Mouse (Mus musculus) E14TG2a.4 (cell line): ENCODE data around the gene Dnajc3.

Experiments used
- H3K27me3 ChIP-seq: 2 replicates; pipeline ENCODE4 v1.6.1; 2014; ENCODE audit warnings: low read length, control low read depth; ENCODE audit not compliant: insufficient read depth
- H3K36me3 ChIP-seq: 2 replicates; pipeline ENCODE4 v1.6.1; 2014; ENCODE audit warnings: low read length, control low read depth; ENCODE audit not compliant: insufficient read depth
- H3K4me1 ChIP-seq: replicated peaks from 2 replicates; pipeline ENCODE4 v1.6.1; 2014; ENCODE audit warnings: low read depth, low read length, control low read depth
- H3K4me3 ChIP-seq: replicated peaks from 2 replicates; pipeline ENCODE4 v1.5.1; 2014; ENCODE audit warnings: mild to moderate bottlenecking, low read length
- H3K9me3 ChIP-seq: 2 replicates; pipeline ENCODE4 v1.6.1; 2014; ENCODE audit warnings: low read length, control low read depth
- CTCF ChIP-seq: conservative IDR thresholded peaks from 2 replicates; pipeline ENCODE4 v1.5.1; 2014; ENCODE audit warnings: low read length
- NANOG ChIP-seq: IDR thresholded peaks from 2 replicates; pipeline ENCODE4 v1.6.1; 2014; ENCODE audit warnings: borderline replicate concordance, low read length, mixed read lengths
- POU5F1 ChIP-seq: IDR thresholded peaks from 2 replicates; pipeline ENCODE4 v1.6.1; 2014; ENCODE audit warnings: low read length, borderline replicate concordance

Gene Dnajc3

GRCm38 (mm10) chr14:118924673-118925615, 12.8 kb upstream of the Dnajc3 start, which contains the start of gene Dzip1:
Gene Dzip1 (minus strand): TSS chr14:118925460.
- H3K36me3 ChIP-seq: peaks cover 18% of the 10 kb centered on the region
- TF ChIP-seq POU5F1 (no peak), CTCF (no peak), NANOG (no peak)
- H3K4me3 ChIP-seq: peak within 1 kb of the TSS; percentile 84

GRCm38 (mm10) chr14:118928565-118928964, 9.2 kb upstream of the Dnajc3 start:
- Histone ChIP-seq H3K36me3 (no peaks in the 10 kb centered on the region), H3K27me3 (peaks cover 10% of the 10 kb centered on the region), H3K9me3 (no peaks in the 10 kb centered on the region), H3K4me1 (peaks cover 26% of the 10 kb centered on the region), H3K4me3 (no peak overlapping the region)
- no peak for TF ChIP-seq POU5F1
- no peak for TF ChIP-seq CTCF
- no peak for TF ChIP-seq NANOG

More at GRCm38 (mm10) chr14:118924673-118925615, 12.8 kb upstream of the Dnajc3 start, which contains the start of gene Dzip1:
- Histone ChIP-seq H3K4me1 (peaks cover 41% of the 10 kb centered on the region), H3K9me3 (no peaks in the 10 kb centered on the region), H3K27me3 (peaks cover 32% of the 10 kb centered on the region)

DNA sequence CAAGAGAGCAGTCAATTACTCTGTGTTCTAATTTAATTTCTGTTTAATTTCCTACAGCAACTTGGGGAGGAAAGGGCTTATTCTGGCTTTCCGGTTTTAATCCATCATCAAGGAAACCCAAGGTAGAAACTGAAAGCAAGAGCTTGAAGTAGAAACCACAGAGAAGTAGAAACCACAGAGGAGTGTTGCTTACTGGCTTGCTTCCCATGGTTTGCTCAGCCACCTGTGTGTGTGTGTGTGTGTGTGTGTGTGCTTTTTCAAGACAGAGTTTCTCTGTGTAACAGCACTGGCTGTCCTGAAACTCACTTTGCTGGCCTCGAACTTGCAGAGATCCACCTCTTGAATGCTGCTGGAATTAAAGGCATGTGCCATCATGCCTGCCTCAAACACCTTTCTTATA, 8.0 kb upstream of the Dnajc3 start:
- no peak for TF ChIP-seq NANOG
- TF ChIP-seq CTCF: no peak
- TF ChIP-seq POU5F1: no peak
- no peaks in the 10 kb centered on the region for H3K9me3 ChIP-seq
- peaks cover 5% of the 10 kb centered on the region for H3K27me3 ChIP-seq
- no peaks in the 10 kb centered on the region for H3K36me3 ChIP-seq
- no peak overlapping the region for H3K4me3 ChIP-seq
- peaks cover 17% of the 10 kb centered on the region for H3K4me1 ChIP-seq

GRCm38 (mm10) chr14:118930777-118931176, 7.0 kb upstream of the Dnajc3 start:
- peaks cover 15% of the 10 kb centered on the region for H3K4me1 ChIP-seq
- H3K36me3 ChIP-seq: no peaks in the 10 kb centered on the region
- TF ChIP-seq POU5F1 (no peak), NANOG (no peak), CTCF (no peak)
- peaks cover 7% of the 10 kb centered on the region for H3K27me3 ChIP-seq
- no peaks in the 10 kb centered on the region for H3K9me3 ChIP-seq
- no peak overlapping the region for H3K4me3 ChIP-seq

DNA sequence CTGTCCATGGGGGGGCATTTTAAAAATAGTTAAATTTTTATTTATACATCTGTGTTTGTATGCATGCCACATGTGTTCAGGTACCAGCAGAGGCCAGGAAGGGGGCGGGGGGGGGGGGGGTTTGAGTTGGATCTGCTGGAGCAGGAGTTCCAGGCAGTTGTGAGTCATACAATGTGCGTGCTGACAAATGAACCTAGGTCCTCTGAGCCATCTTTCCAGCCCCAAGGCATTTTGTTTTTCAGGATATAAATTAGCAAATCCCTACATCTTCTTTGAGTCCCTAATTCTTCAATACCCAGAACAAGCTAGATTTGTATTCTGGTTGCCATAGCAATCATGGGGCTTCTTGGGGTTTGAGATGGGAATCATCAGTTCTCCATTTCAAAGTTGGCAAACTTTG, 6.6 kb upstream of the Dnajc3 start:
- Histone ChIP-seq H3K36me3 (no peaks in the 10 kb centered on the region), H3K4me1 (peaks cover 11% of the 10 kb centered on the region), H3K27me3 (peaks cover 11% of the 10 kb centered on the region), H3K9me3 (no peaks in the 10 kb centered on the region), H3K4me3 (no peak overlapping the region)
- TF ChIP-seq POU5F1: no peak
- TF ChIP-seq CTCF: no peak
- TF ChIP-seq NANOG: no peak

GRCm38 (mm10) chr14:118932956-118933355, 4.8 kb upstream of the Dnajc3 start:
- TF ChIP-seq NANOG (no peak), POU5F1 (no peak), CTCF (no peak)
- no peaks in the 10 kb centered on the region for H3K36me3 ChIP-seq
- H3K27me3 ChIP-seq: peaks cover 19% of the 10 kb centered on the region
- no peaks in the 10 kb centered on the region for H3K9me3 ChIP-seq
- H3K4me1 ChIP-seq: peaks cover 11% of the 10 kb centered on the region
- no peak overlapping the region for H3K4me3 ChIP-seq

DNA sequence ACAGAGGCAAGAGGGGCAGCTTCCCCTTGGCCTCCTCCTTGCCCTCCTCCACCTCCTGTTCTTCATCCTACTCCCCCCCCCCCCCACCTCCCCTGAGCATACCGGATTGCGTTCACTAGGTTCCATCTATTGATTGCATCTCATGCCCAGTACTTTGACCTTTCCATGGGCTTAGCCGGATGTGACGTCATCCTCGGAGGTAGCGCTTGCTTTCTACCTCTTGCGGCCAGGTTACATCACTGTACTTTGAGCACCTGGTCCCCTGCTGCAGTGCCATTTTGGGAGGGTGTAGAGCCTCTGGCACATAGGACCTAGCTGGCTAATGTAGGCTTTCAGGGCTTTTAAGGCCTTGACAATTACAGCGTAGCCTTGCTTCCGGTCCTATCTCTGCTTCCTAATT, 3.1 kb upstream of the Dnajc3 start:
- H3K9me3 ChIP-seq: no peaks in the 10 kb centered on the region
- peaks cover 24% of the 10 kb centered on the region for H3K27me3 ChIP-seq
- H3K4me3 ChIP-seq: no peak overlapping the region
- H3K4me1 ChIP-seq: peaks cover 17% of the 10 kb centered on the region
- no peaks in the 10 kb centered on the region for H3K36me3 ChIP-seq
- TF ChIP-seq NANOG (no peak), CTCF (no peak), POU5F1 (no peak)

GRCm38 (mm10) chr14:118936236-118936635, 1.5 kb upstream of the Dnajc3 start:
- Histone ChIP-seq H3K4me1 (peaks cover 21% of the 10 kb centered on the region), H3K27me3 (peaks cover 24% of the 10 kb centered on the region), H3K4me3 (no peak overlapping the region), H3K9me3 (no peaks in the 10 kb centered on the region), H3K36me3 (no peaks in the 10 kb centered on the region)
- TF ChIP-seq CTCF: no peak
- no peak for TF ChIP-seq NANOG
- TF ChIP-seq POU5F1: no peak
